Mouse (Mus musculus): ENCODE data around the gene Crp.

Gene Crp

DNA sequence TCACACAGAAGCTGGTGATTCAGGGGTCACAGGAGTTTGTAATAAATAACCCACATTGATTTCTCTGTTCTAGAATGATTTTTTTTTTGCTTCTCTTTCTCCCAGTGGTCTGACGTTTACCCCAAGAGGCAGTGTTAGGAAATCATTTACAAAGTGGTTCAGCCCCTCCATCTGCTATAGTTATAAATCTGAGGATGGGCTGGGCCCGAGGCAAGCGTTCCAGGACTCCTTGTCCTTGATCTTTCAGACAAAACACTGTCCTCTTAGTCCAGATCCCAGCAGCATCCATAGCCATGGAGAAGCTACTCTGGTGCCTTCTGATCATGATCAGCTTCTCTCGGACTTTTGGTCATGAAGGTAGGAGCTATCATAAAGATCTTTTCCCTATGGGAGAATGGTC, at the start of gene Crp:
Gene Crp, plus strand, starts transcription at position 212 of the 400 bp plus-strand sequence.
- WGBS, result 82% methylated on average over 4 of the region's 4 CpGs

DNA sequence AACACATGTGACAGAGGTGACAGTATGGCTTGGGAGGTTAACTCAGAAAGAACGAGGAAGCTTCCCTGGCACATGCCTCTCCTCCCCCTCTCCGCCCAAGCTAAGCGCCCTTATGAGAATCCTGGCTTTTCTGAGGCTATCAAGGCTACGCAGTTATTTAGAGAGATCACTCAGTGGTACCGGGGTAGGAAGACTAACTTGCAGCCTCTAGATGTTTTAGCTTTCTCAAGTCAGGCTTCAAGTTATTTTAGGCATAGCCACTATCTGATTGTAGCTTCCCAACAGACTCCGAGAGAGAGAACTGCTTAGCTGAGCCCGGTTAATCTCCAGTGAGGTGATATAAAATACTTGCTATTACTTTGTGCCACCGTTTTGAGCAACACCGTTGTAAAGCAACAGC, 48.5 kb upstream of the Crp start:
- WGBS, result 64% methylated on average over 9 of the region's 9 CpGs

DNA sequence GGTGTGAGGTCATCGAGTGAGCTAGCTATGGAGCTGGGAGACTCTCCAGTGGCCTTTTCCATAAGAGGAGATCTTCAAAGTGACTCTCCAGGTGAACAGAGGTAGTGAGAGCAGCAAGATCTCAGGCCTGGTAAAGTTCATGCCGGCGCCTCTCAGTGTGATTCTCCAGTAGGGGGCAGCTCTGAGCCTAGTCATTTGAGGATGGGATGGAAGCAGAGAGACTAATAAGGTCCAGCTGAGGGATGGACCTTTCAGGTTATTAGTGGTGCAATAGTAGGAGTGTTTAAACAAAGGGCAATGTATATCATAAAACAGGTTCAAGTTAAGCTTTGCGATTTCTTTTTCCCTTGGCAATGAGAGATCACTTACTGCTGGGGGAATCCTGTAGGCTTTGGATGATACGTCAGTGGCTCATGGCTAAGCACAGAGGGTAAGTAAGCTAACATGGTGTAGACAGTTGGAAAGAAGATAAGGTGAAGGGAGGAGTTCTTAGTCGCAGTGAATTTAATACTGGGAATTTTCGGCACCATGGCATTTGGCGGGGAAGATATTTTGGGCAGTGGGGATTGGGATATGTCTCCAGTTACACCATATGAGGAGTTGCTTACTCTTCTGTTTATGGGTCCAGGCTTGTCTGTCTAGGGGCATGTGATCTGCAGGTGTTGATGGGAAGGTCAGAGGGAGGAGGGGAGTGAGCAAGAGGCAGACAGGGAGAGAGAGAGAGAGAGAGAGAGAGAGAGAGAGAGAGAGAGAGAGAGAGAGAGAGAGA, 47.2 kb upstream of the Crp start:
- 64% methylated on average over 8 of the region's 8 CpGs for WGBS

DNA sequence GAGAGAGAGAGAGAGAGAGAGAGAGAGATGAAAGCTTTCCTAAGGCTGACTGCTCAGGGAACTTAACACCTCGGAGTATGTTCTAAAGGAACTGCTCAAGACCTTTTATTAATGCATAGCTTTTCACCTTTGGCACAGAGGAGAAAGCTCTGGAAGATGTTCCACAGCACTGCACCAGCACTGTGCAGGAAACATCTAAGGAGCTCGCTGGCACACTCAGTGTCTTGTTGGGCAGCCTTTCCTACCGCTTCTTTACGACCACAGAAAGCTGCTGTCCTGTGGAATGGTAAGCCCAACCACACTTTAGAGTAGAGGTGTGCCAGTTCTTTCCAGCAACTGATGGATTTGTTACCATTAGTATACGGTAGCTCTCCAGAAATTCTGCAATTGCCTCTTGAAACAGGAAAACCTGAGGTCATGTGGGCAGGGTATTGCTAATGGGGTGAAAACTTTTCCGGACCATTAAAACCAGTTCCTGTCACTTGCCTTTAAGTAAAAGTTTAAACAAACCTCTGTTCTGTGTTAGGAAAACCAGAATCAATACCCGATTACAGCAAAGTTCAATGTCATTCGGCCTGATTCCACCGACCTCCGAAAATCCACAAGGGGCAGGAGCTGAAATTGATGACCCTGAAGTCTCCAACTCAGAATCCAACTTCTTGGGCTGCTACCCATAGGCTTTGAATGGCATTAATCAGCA, 46.4 kb upstream of the Crp start:
- 90% methylated on average over 10 of the region's 10 CpGs for WGBS

DNA sequence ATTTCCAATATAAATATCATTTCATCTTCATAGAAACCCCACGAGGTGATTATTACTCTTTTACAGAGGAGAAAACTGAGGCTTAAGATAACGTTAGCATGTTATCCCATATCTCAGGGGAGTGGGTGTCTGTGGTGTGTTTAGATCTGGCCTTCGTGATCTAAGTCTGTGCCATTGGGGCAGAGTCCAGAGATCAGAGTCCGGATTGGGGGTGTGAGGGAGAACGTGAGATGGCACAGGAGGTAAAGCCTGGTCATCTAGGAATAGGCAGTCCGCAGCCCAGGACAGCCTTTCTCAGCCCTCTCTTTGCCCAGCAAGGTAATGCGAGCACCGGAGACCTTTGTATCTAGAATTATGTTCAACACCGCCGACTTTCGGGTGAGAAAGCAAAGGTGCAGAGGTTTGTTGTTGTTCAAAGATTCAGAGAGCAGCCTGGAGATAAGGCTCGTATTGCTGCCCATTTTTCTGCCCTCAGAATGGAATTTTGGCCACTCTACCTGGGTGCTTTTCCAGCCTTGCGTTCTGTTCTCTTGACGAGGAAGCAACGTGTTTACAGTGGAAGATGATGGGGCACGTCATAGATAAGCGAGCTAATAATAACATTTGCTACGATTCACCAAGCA, 45.7 kb upstream of the Crp start:
- 87% methylated on average over 18 of the region's 18 CpGs for WGBS

DNA sequence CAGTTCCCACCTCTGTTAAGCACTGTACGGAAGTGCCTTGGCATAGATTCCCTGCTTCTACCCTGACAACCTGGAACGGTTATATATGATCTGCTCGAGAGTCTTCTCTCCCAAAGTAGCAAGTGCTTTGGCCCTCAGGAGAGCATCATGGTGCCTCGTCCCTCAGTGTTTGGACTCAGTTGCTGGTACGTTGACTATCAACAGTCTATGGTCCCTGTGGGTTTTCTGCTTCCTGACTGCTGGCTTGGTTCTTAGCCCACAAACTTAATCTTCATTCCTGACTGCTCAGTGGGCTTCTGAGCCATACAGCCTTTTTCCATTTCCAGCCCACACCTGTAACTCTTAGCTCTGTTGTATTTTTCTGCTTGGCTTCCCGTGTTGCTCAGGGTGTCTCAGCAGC, 44.0 kb upstream of the Crp start:
- WGBS, result 55% methylated on average over 6 of the region's 6 CpGs

DNA sequence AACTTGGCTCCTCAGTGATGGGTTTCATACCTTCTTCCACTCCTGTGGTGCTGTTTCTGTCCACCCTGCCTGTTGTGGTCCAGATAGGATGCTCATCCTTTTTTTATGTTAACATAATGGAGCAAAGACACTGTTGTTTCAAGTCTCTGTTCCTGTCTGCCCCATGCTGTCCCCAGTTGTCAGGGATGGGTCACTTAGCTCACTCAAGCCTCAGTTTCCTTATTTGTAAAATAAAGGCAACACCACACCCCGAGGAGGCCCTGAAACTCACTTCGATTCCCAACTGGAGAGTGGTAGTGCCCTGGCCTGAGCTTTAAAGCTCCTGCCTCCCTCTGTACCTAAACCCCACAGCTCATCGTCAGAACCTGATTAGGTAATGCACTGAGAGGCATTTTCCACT, 40.6 kb upstream of the Crp start:
- WGBS, result 86% methylated on average over 3 of the region's 3 CpGs

DNA sequence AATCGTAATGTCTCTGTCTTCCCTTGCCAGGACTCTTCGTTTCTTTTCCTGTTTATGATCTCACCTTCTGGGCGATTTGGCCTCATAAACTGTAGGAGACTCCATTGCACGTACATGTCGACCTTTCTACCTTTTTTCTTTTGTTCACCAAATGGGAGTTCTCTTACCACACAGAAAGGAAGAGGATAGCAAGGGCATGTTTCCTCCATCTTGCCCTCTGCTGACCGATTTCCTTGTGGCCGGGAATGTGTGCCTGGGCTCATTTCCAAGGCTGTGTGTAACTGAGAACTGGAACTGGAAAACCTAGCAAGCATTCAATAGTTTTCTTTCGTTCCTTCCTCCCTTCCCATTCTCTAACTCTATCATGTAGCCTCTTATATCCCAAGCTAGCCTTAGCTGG, 38.2 kb upstream of the Crp start:
- WGBS, result 66% methylated on average over 8 of the region's 8 CpGs

DNA sequence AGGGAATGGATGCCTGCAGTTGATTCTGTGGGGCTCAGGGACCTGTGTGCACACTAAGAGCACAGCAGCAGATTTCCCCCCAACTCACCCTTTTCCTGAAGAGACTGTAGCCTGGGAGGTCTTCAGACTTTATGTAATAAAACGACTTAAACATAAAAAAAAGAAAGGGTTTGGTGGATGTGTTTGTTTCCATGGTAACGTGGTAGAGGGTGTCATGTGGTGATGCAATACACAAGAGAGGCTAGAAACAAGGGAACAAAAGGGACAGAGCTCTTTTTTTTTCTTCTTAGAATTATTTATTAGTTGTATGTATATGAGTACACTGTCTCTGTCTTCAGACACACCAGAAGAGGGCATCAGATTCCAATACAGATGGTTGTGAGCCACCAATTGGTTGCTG, 32.4 kb upstream of the Crp start:
- WGBS, result 50% methylated on average over 2 of the region's 2 CpGs

DNA sequence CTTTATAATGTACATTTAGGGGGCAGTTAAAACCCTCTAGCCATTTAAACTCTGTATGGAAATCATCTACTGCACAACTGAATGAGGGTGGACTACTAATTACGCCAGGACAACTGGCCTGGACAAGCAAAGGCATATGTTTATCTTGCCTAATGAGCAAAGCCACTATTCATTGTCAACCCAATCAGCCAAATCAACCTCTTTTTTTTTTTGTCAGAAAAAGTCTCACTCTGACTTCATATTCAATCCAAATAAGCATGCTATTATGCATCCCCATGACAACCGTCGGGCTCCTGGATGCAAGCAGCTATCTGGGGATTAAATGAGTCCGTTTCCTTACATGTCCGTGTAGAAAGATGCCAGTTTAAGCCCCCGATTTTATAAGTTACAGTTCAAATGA, 30.3 kb upstream of the Crp start:
- WGBS, result 33% methylated on average over 6 of the region's 6 CpGs

DNA sequence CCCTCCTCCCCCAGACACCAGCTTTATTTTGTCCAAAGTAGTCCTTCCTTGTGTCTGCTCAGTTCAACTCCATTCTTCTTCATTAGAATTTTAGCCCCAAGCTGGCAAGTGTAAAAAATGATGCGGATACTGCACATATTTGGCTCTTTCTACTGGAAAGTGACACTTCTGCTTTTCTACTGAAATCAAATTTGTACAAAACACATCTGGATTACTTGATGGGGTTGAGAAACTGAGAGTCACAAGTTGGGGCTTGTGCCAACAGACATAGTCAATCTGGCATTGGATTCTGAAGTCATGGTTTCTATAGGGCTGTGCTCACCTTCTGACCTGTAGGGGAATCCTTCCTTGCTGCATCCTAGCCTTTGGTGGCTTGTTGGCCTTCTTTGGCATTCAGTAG, 27.1 kb upstream of the Crp start:
- 87% methylated on average over 1 of the region's 1 CpGs for WGBS

DNA sequence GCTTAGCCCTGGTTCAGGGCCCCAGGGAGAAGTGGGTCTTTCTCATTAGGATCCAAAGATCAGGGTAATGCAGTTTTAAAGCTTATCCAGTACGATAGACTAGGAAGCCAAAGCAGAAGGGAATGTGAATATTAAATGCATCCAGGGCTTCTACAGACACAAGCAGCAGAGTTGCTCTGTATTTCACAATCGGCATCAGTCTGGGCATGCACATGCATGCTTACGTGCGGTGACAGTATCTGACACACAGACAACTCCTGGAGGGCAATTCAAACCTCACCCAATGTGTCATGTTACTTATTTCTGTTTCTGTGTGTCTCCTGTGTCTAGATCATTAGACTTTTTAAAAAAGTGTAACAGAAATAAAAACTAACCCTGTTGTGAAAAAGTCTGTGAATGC, 17.1 kb upstream of the Crp start:
- WGBS, result 87% methylated on average over 4 of the region's 4 CpGs

DNA sequence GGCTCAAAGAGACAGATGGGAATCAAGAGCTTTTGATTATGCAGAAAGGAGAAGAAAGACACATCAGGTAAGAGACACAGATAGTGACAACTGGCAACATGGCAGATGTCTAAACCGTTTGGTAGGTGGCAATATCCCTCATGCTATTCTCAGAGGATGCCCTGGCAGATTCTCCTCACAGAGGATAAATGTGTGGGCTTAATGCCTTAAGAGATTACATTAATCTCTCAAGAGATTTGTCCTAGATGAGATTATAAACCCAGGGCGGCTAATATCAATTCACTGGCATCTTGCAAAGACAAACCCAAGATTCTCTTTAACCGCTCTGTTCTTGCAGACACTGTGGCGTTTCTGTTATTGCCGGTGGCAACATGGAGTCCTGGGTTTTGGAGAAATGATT, 14.3 kb upstream of the Crp start:
- WGBS, result 78% methylated on average over 5 of the region's 5 CpGs

DNA sequence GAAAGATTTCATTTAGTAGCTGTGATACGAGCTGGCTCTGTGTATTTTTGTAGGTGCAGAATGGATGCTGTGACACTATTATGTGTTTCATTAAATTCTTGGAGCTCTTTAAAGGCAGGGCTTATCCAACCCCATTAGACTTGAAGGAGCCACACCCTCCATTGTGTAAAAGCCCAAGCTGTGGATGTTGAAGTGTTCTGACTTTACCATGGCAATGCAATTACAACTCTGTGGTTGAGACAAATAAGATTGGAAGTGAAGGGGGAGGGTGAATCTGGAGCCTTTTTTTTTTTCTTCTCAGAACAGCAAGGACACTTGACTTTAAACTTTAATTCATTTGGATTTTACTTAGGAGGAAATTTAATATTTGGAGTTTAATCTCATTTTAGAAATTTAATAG, 13.9 kb upstream of the Crp start:
- WGBS, result 41% methylated on average over 1 of the region's 1 CpGs

DNA sequence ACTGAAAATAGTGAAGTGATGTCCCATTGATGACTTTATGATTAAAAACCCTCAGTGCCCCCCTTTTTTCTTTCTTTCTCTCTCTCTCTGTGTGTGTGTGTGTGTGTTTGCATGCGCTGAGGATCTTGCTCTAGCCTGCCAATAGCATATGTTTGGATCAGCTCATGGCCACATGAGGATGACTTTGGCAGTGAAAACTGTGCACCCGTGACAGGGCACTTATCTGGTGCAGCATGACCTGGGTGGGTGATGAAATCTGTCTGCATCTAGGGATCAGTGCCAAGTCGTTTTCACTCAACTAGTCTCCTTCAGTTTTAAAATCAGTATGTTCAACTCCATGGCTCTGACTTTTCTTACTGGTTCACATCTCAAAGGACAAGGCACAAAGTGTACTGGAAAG, 12.7 kb upstream of the Crp start:
- 76% methylated on average over 3 of the region's 3 CpGs for WGBS

DNA sequence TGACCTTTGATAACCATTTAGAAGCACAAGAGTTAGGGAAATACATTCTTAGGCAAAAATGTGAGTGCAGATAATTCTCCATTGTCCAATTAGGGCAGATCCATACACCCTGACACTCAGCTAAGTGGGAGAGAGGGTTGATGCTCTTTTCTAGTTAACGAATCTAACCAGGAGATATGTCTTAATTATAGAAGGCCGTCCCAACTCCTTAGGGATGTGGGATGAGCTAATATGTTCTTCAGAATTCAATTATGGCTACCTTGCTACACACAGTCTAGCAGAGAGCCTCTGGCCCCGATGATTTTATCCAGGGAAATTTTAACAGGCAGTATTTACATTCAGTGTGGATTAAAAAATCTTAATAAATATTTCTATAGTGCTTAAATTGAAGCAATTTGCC, 3.0 kb downstream of the Crp start:
- WGBS, result 82% methylated on average over 3 of the region's 3 CpGs

DNA sequence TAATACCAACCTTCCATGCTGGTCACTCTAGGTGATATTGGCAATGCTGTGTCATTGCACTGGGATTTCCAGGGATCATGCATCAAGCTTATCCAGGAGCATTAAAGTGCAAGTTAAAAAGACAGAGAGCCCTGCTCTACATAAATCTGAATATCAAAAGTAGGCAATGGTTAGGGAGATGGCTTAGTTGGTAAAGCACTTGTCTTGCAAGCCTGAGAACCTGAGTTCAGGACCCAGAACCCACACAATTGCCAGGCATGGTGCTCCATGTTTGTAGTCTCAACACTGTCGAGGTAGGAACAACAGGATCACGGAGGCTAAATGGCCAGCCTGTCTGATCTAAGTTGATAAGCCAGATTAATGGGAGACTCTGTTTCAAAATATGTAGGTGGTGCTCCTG, 3.5 kb downstream of the Crp start:
- WGBS, result 93% methylated on average over 2 of the region's 2 CpGs

DNA sequence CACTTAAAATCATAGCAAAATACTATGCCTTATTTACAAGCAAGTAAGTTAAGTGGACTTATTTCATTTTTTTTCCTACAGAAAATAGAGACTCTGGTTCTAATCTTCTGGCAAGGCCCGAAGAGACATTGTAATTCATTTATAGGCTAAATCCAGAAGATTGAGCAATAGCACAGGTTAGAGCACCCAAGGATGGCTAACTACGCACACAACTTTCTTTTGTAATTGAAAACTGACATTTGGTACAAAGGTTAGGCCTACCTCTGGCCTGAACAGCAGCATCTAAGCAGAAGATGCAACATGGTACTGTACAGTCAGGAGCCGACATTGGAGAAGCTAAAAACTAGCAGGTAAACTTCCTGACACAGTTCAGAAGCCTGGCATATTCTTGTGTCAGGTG, 4.0 kb downstream of the Crp start:
- 96% methylated on average over 3 of the region's 3 CpGs for WGBS

DNA sequence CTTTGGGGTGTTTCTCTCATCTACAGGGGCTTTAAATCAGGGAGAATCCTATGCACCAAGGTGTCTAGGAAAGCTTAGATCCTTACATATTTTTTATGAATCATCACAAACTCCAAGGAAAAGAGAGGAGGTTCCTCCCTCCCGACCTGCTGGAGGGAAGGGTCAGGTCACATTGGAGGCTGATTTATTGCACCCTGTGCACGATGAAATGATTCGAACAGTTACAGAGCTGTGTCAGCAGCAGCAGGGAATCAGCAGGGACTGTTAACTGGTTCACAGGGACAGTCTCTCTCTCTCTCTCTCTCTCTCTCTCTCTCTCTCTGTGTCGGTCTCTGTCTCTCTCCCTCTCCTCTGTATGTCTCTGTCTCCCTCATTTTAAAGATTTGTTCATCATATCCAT, 6.9 kb downstream of the Crp start:
- WGBS, result 84% methylated on average over 4 of the region's 4 CpGs

DNA sequence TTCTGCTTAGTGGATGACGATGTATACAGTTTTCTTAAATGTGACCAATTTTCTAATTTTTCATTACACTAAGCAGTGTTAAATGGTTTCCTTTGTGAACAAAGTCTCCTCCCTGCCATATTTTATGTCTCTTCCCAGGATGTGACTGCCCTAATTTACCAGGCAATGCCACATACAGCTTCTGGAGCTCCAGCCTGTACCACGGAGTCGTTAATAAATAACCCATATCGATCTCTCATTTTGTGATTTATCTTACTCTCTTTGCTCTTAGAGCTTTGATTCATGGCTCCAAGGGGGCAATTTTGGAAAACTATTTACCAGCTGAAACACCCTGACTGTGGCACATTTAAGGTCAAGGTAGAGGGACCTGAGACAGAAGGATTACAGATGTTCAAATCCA, 8.4 kb downstream of the Crp start:
- 95% methylated on average over 4 of the region's 4 CpGs for WGBS

DNA sequence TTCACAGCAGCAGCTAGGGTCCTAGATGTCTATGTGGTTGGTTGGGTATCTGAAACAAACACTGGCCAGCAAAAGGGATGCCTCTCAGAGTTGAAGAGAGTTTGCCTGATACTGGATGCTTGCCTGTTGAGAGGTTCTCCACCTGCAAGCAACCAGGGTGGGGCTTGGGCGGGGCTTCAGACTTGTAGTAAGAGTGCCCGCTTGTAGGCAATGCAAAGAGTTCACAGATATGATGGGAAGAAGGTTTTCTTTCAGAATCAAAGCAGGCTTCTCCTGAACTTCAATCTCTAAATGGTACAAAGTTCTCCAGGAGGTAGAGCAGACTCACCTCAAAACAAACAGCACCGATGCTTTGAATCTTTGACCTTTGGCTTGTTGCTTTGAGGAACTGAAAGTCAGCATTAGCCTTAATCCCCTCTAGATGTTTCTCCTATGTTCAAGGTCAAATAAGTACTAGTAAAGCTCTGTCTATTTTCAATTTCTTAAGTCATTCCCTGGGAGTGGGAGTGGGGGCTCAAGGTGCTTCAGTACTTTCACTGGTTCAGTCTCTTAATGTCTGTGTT, 12.0 kb downstream of the Crp start:
- WGBS, result 92% methylated on average over 3 of the region's 3 CpGs

DNA sequence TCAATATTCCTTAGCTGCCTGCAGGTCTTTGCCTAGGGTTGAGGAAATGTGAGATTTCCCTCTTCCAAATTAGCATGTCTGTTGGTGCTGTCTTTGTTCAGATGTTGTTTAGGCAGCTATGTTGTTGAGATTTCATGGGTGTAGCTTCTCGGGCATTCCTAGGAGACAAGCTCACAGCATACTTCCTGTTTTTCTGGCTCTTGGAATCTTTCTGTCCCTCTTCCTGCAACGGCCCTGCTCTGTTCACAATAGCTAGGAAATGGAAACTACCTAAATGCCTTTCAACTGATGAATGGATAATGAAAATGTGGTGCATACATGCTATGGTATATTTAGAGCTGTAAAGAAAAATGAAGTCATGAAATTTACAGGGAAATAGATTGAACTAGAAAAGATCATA, 13.5 kb downstream of the Crp start:
- WGBS, result 59% methylated on average over 2 of the region's 2 CpGs

DNA sequence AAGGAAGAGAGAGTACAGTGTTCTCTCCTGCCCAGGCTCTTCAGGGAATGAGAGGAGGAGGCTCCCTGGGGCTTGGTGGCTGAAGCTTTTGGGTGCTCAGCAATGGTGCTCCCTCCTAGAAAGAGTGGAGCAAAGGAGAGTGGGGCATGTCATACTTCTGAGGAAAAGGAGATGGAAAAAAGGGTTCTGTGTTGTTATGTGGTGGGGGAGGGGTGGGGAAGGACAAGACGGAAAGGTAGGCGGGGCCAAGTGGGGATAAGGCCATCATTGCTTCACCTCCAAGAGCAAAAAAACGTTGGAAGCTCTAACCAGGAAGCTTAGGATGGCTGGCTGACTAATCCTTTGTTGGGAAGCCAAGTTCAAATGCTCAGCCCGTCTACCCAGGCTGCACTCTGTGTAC, 14.1 kb downstream of the Crp start:
- 66% methylated on average over 4 of the region's 4 CpGs for WGBS
